Mouse (Mus musculus): ENCODE measurements around the gene Gm7137.

GRCm38 (mm10) chr10:77814382-77814781 is 26.4 kb upstream of the Gm7137 start, which contains the start of gene Gm2696:
- no peak for TF ChIP-seq CTCF (IDR thresholded peaks at IDR 0.05; ENCODE audit: insufficient read depth, low read depth, low read length)
- no peak for TF ChIP-seq POLR2A (IDR thresholded peaks at IDR 0.05; ENCODE audit: insufficient read depth, low read depth, low read length)

All from olfactory bulb, adult 2 months (tissue).